Mouse (Mus musculus) cerebellum, postnatal 4 days (tissue): ENCODE measurements around the gene Maml2.

ENCODE experiments used
- DNase-seq, 2 experiments: peaks; one replicate each; pipeline ENCODE4 v3.0.0; 2022; ENCODE audit warnings: low spot score in 2 of 2, mixed read lengths in 1 of 2

Gene Maml2

DNA sequence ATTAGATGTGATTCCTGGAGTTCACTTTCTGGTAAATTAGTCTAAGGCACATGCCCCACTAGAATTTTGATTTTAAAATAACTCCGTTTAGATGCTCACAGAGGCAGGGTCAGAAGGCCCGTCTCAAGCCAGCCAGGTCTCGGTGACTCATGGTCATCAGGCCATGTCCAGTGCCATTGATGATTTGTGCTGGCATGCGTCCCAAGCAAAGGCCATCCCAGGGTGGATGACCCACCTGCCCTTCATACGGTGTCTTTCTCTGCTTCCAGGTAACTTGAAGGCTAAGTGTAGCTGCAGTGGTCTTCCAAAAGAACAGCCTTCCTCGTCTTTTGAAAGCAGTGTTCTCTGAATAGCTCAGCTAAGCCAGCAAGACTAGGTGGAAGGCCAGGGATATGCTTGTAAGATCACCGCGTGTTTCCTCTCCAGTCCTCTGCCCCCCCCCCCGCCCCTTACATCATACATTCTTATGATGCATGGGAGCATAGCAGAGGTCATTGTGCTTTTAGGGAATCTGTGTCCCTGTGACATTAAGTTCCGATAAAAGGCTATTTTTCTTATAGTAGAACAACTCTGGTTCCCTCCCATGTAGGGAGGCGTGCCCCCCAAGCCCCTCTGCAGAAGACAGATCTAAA, 235.4 kb downstream of the Maml2 start:
- DNase-seq: no peak

- no peak for DNase-seq
These were observed 238.0 kb downstream of the Maml2 start for GRCm38 (mm10) chr9:13535803-13536202.

GRCm38 (mm10) chr9:13536419-13537261, 238.9 kb downstream of the Maml2 start:
- DNase-seq: no peak

DNA sequence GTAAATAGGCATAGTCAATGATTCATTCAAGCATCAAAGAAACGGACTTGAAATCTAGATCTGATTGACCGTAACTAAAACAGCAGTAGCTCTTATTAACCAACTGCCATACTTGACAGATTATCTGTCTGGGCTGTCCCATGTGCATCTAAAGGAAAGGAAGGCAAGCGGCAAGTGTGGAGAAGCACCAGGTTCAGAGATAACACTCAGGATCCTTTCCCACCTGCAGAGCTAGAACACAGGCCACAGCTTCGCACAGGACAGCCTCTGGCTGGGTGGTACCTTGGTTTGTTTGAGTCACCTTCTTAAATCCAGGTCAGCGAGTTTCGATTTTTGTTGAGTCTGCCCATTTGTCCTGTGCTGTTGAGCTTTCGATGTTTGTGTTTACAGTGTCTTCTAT, 240.4 kb downstream of the Maml2 start:
- no peak for DNase-seq

GRCm38 (mm10) chr9:13539535-13539934, 241.8 kb downstream of the Maml2 start:
- DNase-seq: no peak

- no peak for DNase-seq
These were observed 242.5 kb downstream of the Maml2 start for GRCm38 (mm10) chr9:13540227-13540626.

GRCm38 (mm10) chr9:13540781-13541180, 243.0 kb downstream of the Maml2 start:
- no peak for DNase-seq

- no peak for DNase-seq
These were observed 245.4 kb downstream of the Maml2 start for GRCm38 (mm10) chr9:13543167-13543566.

DNA sequence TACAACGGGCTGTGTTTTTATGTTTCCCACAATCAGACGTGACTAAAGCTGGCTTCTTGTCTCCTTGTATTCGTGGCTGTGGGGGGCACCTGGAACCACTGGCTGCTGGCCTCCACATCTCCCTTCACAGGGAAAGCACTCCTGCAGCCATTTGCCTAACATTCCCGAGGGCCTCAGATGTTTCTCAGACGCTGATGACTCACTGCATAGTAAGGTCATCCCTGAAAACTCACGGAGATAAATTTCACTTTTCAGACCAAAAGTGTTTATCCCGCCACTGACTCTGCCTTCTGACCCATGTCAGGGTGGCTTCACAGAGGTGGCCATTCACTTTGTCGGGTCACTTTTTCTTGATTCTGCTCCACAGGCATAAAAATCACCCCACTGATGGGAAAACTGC, 246.4 kb downstream of the Maml2 start:
- DNase-seq: no peak

DNA sequence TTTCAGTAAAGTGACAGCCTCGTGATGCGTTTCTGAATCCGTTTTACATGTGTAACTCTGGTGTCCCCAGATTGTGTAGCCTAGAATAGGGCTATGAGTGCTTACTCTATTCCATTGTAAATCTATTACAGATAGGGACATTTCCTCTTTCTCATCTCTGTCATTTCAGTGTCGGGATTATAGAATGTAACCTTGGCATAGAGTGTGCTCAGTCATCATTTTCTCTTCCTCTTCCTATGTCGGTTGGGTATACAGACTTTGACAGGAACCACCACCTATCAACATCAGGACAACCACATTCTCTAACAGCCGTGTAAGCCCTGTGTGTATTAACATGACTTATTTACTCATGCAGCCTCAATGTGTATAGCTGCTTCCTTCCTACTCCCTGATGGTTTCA, 248.0 kb downstream of the Maml2 start:
- no peak for DNase-seq

DNA sequence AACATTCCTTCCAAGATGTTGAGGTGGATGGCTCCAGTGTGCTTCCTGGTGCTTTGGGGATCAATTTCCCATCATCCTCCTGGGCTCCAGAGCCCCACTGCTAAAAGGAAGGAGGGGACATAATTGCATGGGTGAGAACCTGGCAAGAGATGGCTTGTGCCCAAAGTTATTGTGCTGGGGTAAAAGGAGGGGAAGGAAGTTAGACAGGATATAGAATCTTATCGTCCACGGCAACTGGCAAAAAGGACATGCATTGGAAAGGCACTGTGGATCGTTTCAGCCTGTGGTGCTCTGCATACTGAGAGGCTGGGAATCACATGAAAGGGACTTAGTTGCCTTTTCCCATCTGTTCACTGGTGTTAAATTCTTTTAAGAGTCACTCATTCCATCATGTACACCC, 252.2 kb downstream of the Maml2 start:
- no peak for DNase-seq

DNA sequence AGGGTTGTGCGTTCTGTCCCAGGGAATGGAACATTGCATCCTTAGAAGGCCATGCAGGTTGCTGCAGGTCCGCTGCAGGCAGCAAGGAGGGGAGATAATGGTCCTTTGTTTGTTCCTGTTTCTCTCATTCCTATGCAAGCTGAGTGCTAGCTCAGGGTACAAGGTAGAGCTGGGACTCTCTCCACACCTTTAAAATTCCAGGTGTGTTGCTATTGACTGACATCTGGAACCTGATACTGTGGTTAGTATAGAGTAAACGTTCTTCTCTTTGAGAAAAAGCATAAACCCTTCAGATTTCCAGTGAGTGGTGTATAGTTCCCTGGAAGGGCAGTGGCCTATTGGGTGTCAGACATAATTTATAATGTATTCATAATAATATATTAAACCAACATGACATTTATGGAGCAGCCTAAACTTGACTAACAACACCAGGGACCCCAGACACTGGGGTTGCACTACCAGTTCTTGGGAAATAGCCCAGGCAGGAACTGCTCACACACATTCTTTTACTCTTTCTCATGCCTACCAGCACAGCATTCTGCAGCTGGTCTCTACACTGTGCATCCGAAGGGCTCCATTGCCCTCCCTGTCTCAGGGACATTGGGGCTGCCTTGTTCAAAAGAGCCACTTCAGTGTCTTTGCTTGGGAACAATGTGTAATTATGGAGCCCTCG, 254.8 kb downstream of the Maml2 start:
- DNase-seq: no peak

DNA sequence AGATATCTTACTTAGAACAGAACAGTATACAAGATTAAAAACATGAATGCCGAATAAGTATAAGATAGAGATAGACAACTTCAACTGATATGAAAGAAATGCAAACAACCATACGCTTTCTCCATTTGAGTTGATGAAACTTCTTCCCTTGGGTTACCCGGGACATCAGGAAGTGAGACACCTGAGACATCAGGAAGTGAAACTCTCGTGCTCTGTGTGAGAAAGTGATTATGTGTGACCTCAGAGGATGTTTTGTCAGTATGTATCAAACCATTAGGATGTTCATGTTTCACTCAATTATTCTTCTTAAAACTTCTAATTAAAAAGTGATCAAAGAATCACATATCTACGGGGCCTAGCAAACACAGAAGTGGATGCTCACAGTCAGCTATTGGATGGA, 257.0 kb downstream of the Maml2 start:
- DNase-seq: no peak

DNA sequence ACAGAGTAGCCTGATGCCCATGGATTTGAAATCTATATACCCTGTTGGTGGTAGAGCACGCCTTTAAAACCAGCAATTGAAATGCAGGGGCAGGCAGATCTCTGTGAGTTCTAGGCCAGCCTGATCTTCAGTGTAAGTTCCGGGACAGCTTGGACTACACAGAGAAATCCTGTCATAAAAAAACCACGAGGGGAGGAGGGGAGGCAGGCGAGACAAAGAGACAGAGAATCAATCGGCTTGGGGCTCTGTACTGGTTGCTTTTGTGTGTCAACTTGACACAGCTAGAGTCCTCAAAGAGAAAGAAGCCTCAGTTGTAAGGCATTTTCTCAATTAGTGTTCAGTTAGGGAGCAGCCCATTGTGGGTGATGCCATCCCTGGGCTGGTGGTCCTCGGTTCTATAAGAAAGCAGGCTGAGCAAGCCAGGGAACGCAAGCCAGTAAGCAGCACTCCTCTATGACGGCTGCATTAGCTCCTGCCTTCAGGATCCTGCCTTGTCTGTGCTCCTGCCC, 258.3 kb downstream of the Maml2 start:
- DNase-seq: no peak

DNA sequence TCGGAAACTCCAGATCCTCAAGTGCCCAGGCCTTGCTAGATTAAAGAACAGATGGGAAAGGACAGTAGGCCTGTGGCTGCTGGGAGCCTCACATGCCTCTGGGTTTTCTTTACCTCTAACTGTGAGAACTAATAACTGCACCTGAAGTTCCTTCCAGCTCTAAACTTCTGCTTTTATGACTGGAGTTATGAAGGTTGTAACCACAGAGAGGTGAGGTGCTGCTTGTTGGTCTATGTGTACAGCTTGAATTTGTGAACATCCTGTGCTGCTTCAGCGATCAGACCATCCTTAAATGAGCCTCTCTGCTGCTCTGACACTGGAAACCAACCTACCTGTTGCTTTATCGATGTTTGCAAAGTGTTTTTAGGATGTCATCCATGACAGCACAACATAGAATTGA, 258.9 kb downstream of the Maml2 start:
- DNase-seq: no peak

GRCm38 (mm10) chr9:13558811-13559372, 261.1 kb downstream of the Maml2 start:
- DNase-seq: no peak

DNA sequence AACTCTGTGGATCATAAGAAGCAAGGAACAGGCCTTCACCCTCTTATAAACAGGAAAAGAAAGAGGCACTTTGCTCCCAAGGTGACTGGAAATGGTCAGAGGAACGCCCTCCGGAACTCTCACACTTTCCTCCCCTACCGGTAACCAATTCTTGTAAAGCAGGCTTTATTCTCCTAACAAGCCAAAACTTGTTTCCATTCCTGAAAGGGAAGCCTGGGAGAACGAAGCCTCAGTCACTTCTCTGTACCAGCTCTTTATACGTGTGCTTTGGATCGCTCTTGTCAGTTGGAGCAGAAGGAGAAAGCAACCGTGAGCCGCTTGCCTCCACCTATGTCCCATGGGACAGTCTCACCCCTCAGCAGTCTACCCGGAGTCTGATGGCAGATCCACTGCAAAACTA, 262.9 kb downstream of the Maml2 start:
- no peak for DNase-seq

GRCm38 (mm10) chr9:13561335-13561734, 263.6 kb downstream of the Maml2 start:
- DNase-seq: no peak

DNA sequence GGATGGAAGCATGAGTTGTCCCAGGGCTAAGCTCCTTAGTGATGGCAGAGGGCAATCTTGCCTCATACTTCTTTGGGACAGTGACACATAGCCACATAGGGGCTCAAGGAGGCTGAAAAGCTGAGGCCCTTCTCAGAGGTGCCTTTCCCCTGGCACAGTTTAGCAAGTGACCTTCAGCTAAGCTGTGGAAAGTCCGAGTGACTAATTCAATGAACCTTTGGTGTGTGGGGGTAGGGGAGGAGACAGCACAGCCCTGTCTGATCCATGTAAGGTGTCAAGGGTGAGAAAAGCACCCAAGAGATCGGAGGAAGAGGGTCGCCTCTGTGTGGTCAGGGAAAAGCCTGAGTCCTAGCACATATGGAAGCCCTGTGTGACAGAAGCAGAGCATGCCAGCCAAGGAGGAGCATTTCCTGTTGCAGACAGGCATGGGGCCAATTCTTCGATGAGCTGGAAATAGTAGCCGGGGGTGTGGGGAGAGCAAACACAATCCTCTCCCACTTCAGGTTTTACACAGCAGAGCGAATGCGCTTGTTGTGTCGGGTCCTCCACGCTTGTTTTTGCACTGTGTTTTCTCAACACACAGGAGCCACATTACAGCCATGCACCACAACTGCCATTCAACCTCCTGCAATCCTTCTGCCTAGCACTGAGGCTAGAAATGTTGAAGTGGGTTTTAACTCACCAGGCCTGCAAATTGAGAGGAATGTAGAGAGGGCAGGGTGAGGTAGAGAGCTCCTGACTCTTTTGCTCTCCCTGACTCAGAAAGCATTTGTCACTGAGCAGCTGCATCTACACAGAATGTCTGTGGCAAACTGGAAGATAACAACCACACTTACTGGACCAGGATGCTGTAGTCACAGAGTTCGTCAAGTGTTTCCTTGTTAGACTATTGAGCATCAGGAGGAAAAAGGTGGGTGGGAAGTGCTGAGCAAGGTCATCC, 266.0 kb downstream of the Maml2 start:
- DNase-seq: peak in 1 of 2 experiments; percentile 75

DNA sequence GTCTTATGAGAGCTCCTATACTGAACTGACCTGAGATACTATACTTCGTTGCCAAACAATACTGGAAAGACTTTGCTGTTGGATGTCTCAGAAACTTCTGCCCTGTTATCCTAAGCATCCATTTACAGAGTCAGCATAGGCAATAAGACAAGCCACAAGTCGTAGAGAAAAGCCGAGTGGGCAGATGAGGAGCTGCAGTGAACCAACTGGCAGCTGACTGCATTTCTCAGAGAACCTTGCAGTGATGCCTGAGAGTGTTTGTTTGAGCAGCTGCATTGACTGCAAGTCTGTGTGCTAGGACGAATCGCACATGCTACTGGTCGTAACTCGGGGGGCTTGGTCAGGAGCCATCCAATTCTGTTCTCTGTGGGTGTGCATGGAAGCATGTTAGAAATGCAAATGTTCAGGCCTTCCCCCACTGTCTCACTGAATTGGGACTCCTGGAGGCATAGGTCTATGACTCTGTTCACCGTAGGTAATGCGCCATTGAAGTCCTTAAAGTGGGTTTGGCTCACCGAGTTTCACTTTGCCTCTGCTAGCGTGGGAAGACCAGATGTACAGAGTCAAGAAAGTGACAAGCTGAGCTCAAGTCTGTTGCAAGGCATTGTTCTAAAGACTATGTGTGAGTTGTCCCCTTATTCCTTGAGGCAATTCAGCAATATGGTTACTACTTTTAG, 267.7 kb downstream of the Maml2 start:
- DNase-seq: no peak
